Mouse (Mus musculus) kidney, adult 2 months (tissue): Measurements from ENCODE around the gene Scarf2. TPM values are rescaled to one million over a fixed set of nuclear protein-coding genes. Genes with fewer than 3 reads are reported as not detected.

Experiments used
- DNase-seq: peaks from one replicate; pipeline ENCODE4 v3.0.0; 2021
- H3K27ac ChIP-seq: fragments of 200-500 bp; 2 replicates; pipeline ENCODE4 v1.5.1; 2012; ENCODE audit warnings: low read depth, low read length, control low read depth, inconsistent platforms; ENCODE audit not compliant: insufficient read depth
- H3K27me3 ChIP-seq: fragments of 200-500 bp; replicated peaks from 2 replicates; pipeline ENCODE4 v1.6.1; 2012; ENCODE audit warnings: mild to moderate bottlenecking, moderate library complexity, low read length, inconsistent platforms; ENCODE audit not compliant: control insufficient read depth, insufficient read depth
- H3K36me3 ChIP-seq: fragments of 200-500 bp; 2 replicates; pipeline ENCODE4 v1.6.1; 2012; ENCODE audit warnings: mild to moderate bottlenecking, moderate library complexity, low read length, inconsistent platforms; ENCODE audit not compliant: control insufficient read depth, insufficient read depth
- H3K4me1 ChIP-seq: fragments of 200-500 bp; 2 replicates; pipeline ENCODE4 v1.6.1; 2011; ENCODE audit warnings: low read length; ENCODE audit not compliant: control insufficient read depth, insufficient read depth
- H3K4me3 ChIP-seq: fragments of 200-500 bp; 2 replicates; pipeline ENCODE4 v1.5.1; 2011; ENCODE audit warnings: mild to moderate bottlenecking, low read depth, low read length, control low read depth; ENCODE audit not compliant: insufficient read depth
- CTCF ChIP-seq: fragments of 200-500 bp; conservative IDR thresholded peaks from 2 replicates; pipeline ENCODE4 v1.5.1; 2011; ENCODE audit warnings: low read depth, mild to moderate bottlenecking, control low read depth, low read length, moderate library complexity, mixed read lengths; ENCODE audit not compliant: insufficient read depth, insufficient read length
- POLR2A ChIP-seq: fragments of 200-500 bp; IDR thresholded peaks from one replicate; pipeline ENCODE4 v1.6.1; 2011; ENCODE audit warnings: low read depth, low read length, control low read depth
- WGBS: fragments of 180-500 bp; shearing (Covaris S2); methylation state at CpG from one replicate; pipeline ENCODE4 v1.1.7; 2018; 5-methylcytosine and 5-hydroxymethylcytosine counted together
- polyA plus RNA-seq: library from polyadenylated mRNA; depleted of rRNA; stranded (reverse); fragments of >200 nt; gene quantifications from 2 replicates; pipeline ENCODE4 v1.2.3, GENCODE M21; 2012

The Scarf2 gene
- polyA plus RNA-seq, 1 experiment, result 26.8 TPM

DNA sequence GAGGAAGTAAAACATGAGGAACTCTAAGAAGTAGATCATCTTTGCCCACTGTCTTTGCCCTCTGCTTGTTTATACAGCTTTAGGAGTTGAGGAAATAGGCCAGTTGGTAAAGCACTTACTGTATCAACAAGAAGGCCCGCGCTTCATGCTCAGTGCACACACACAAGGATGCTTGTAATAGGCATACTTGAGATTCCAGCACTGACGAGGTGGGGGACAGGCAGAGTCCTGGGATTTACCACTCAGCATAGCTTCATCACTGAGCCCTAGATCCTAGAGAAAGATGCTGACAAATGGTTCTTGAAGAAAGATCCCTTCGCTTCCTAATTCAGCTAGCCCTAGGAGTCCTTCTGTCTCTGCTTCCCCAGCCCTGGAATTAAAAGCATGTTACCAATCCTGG, 16.1 kb downstream of the Scarf2 start:
- no peaks in the 10 kb centered on the region for H3K27me3 ChIP-seq

DNA sequence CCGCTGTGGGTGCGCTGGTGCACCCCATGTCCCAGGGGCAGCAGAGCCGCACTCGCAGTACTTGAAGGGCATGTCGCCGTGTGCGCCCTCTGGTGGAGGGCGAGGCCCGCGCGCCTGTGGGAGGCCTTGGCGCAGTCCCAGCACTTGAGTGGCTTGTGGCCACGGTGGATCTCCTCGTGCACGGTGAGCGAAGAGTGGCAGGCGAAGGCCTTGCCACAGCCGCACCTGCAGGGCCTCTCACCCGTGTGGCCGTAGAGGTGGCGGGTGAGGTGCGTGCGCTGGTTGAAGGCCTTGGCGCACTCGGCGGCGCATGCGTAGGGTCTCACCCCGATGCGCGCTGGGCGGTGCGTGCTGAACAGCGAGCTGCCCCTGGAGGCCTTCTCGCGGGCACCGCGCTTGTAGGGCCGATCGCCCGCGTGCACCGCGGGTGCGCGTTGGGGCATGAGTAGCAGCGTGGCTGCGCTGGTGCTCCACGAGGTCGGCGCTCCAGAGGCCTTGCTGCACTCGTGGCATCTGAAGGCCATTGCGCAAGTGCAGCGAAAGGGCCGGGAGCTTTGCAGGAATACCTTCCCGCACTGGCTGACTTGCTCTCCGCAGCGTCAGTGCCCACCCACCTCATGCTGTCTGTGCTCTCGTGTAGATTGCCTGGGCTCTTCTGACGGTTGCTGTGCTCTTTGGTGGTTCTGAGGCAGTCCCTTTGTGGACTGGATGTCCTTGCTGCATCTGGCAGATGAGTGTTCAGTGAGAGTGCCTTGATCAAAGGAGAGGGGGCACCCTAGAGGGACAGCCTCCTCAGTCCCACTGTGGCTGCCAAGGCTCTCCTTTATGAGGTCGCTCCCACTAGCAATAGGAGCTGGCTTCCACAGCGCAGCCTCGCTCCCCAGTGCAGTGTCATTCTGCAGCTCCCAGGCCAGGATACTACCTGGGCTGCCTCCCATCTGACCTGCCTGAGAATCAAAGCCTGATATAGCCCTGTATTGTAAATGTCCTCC, 18.6 kb downstream of the Scarf2 start:
- DNase-seq, result peak; percentile 79
- Histone ChIP-seq H3K36me3 (no peaks in the 10 kb centered on the region), H3K4me3 (peak overlapping the region; percentile 41; the same call in 1 of the 2 replicates), H3K4me1 (no peaks in the 10 kb centered on the region), H3K27me3 (no peaks in the 10 kb centered on the region), H3K27ac (no peak overlapping the region)
- WGBS, result 5% methylated on average over 63 of the region's 63 CpGs
- TF ChIP-seq CTCF (peak; percentile 81), POLR2A (no peak)

More for the DNA sequence above, 16.1 kb downstream of the Scarf2 start:
- WGBS, result 53% methylated on average over 4 of the region's 4 CpGs
- DNase-seq, result no peak
- Histone ChIP-seq H3K4me1 (no peaks in the 10 kb centered on the region), H3K27ac (no peak overlapping the region), H3K36me3 (no peaks in the 10 kb centered on the region), H3K4me3 (no peak overlapping the region)
- no peak for TF ChIP-seq CTCF
- TF ChIP-seq POLR2A, result no peak

DNA sequence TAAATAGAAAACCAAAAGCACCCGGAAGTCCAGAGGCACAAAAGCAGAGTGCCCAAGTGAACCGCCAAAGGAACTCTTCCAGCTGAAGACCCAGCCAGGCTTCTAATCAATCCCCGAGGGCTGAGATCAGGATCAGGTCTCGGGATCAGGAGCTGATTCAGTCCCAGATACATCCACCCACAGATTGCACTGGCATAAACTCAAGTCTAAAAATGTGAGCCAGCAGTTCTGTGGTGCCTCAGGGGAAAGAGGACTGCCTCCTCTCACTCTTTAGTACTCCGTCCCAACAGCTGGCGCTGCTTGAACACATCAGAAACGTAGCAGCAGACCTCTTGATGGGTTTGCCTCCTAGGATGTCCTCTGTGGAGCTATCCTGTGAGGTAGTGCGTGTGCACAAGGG, 19.4 kb downstream of the Scarf2 start:
- no peak for TF ChIP-seq CTCF
- no peak for TF ChIP-seq POLR2A
- H3K36me3 ChIP-seq, result no peaks in the 10 kb centered on the region
- no peaks in the 10 kb centered on the region for H3K27me3 ChIP-seq
- DNase-seq, result no peak
- H3K4me1 ChIP-seq, result no peaks in the 10 kb centered on the region
- H3K27ac ChIP-seq, result no peak overlapping the region
- no peak overlapping the region for H3K4me3 ChIP-seq
- WGBS, result 89% methylated on average over 8 of the region's 8 CpGs

DNA sequence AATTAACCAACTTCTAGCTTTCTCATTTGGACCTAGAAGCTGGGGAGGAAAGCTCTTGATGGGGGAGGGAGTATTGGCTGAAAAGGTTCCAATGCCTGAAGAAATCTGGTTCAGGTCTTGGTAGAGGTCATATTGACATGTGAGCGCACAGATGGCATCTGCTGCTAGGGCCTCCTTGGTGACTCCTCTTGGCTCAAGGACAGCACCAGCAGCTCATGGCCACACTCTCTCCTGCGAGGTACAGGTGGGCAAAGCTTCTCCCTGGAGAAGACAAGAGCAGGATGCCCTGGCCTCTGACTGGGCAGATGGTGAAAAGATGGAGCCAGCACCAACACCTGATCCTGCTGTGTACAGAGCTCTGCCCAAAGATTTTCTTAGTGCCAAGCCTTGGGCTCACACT, 29.4 kb downstream of the Scarf2 start:
- Histone ChIP-seq H3K27ac (no peak overlapping the region), H3K4me3 (no peak overlapping the region), H3K27me3 (no peaks in the 10 kb centered on the region), H3K36me3 (no peaks in the 10 kb centered on the region), H3K4me1 (0 out of 2 replicates have a peak, but pooled peaks cover 4% of the 10 kb centered on the region)
- 60% methylated on average over 2 of the region's 2 CpGs for WGBS
- TF ChIP-seq CTCF, result no peak
- no peak for TF ChIP-seq POLR2A
- DNase-seq, result no peak

DNA sequence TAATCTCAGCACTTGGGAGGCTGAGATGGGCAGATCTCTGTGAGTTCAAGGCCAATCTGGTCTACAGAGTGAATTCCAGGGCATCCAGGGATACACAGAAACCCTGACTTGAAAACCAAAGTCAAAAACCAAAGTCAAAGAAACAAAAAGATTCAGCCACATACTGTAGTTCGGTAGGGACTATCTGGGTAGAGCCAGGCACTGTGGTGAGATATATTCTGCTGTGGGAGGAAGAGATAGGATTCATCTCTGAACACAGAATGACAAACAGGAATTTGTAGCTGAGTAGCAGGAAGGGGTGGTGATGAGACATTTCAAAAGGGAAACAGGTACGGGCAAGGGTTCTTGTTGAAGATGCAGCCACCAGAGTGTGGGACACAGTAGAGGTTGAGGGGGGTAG, 31.1 kb downstream of the Scarf2 start:
- Histone ChIP-seq H3K27ac (no peak overlapping the region; the same call in 1 of the 2 replicates), H3K4me1 (0 out of 2 replicates have a peak, but pooled peaks cover 4% of the 10 kb centered on the region), H3K36me3 (no peaks in the 10 kb centered on the region), H3K4me3 (no peak overlapping the region), H3K27me3 (no peaks in the 10 kb centered on the region)
- DNase-seq, result no peak
- 90% methylated on average over 2 of the region's 2 CpGs for WGBS
- TF ChIP-seq CTCF (no peak), POLR2A (no peak)

- WGBS, result 52% methylated on average over 3 of the region's 3 CpGs
- peak; percentile 81 for DNase-seq
- Histone ChIP-seq H3K36me3 (no peaks in the 10 kb centered on the region), H3K4me3 (no peak overlapping the region), H3K27me3 (0 out of 2 replicates have a peak, but pooled peaks cover under 1% of the 10 kb centered on the region), H3K4me1 (0 out of 2 replicates have a peak, but pooled peaks cover 4% of the 10 kb centered on the region), H3K27ac (no peak overlapping the region)
- TF ChIP-seq POLR2A, result no peak
- no peak for TF ChIP-seq CTCF
Observed at GRCm38 (mm10) chr16:17828867-17829266, 31.8 kb downstream of the Scarf2 start.

GRCm38 (mm10) chr16:17830385-17831178, 33.5 kb downstream of the Scarf2 start:
- Histone ChIP-seq H3K36me3 (no peaks in the 10 kb centered on the region), H3K27me3 (0 out of 2 replicates have a peak, but pooled peaks cover 1% of the 10 kb centered on the region), H3K27ac (no peak overlapping the region; the same call in 1 of the 2 replicates), H3K4me1 (0 out of 2 replicates have a peak, but pooled peaks cover 4% of the 10 kb centered on the region), H3K4me3 (no peak overlapping the region)
- TF ChIP-seq POLR2A, result no peak
- no peak for TF ChIP-seq CTCF
- peak; percentile 80 for DNase-seq
- 64% methylated on average over 10 of the region's 10 CpGs for WGBS
